15 mouse cellular contexts compared by ENCODE assay signal in genomic region chr11:17883276-17883675, GRCm38 (mm10).
A peak's percentile ranks its signal among the peaks of the same experiment; 100 is the strongest.
DNase-seq lines count a peak whose midpoint lies in the region.
"Had no signal": no experiment of that assay in that cellular context is flagged by ENCODE, and none has a peak within 500 bp of the region (broad histone marks: within the 10 kb centered on the region; RNA-seq: fewer than 3 reads in every experiment).

No protein-coding gene starts in this region.

- intact Hi-C loops in left cerebral cortex, postnatal 4 days (cut with DNase I) = no loop called here

- DNase-seq in ES-CJ7 (ENCODE audit: low read depth, low spot score) = peak; percentile 91
- DNase-seq in R1 (ENCODE audit: low read depth, low spot score) = peak; percentile 88
- peak; percentile 88 for DNase-seq in ZHBTc4 (ENCODE audit: low read depth, low spot score)
- DNase-seq in left cerebral cortex, postnatal 4 days = no peak
- no peak for DNase-seq in cerebellum, adult 9-10 months
- DNase-seq: adrenal gland, adult 2 months; adrenal gland, postnatal 10 days; adrenal gland, postnatal 25 days; B cell, adult 2 months; cerebellum, adult 11 months; cerebellum, adult 18-20 months; cerebellum, adult 8-10 months; cerebellum, postnatal 10 days; cerebellum, postnatal 25 days; forebrain, postnatal 0 days had no signal

Comparison
In these comparisons a context has a peak if more than half of its experiments do, and no peak if none do; other contexts are left out.
1. DNase-seq: peak in ES-CJ7 (single experiment), R1 (single experiment) and ZHBTc4 (single experiment); none in left cerebral cortex, postnatal 4 days (single experiment) and cerebellum, adult 9-10 months (single experiment).